Mouse (Mus musculus) neutrophil, adult 65 days (primary cell): ENCODE results near the gene Hsd11b2. TPM values are rescaled to one million over a fixed set of nuclear protein-coding genes. Genes with fewer than 3 reads are reported as not detected.

Source experiments
- total RNA-seq: library from RNA; stranded (reverse); gene quantifications from 2 replicates; pipeline ENCODE4 v1.2.4, GENCODE M21; 2023

Hsd11b2 gene
- not detected in 2 replicates for total RNA-seq

DNA sequence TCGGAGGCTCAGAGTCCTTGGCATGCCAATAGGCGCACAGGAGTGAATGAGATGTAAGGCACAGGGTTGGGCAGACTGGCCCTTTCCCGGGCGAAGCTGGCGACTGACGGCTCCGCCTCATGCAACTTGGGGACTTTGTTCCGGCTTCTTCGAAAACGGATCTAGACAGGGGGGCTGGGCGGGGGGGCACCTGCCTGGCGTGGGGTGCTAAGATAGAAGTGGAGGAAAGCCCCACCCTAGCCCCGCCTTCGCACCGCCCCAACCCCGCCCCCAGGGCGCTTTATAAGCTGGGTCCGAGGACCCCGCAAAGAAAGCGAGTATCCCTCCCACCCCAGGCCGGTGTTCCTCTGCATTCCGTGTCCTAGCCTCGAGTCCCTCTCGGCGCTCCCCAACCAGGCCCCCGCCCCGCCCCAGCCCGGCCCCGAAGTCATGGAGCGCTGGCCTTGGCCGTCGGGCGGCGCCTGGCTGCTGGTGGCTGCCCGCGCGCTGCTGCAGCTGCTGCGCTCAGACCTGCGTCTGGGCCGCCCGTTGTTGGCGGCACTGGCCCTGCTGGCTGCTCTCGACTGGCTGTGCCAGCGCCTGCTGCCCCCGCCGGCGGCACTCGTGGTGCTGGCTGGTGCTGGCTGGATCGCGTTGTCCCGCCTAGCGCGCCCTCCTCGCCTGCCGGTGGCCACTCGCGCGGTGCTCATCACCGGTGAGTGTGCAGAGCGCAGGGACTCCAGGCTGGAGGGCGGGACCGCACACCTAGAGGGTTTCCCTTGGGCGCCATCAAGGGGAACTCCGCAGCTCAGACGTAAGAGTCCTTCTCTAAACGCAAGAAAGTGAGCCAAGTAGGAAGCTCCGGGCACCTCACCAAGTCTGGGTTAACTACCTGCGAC is at the start of gene Hsd11b2:
Gene Hsd11b2, plus strand, starts transcription at position 320 of the 878 bp plus-strand sequence.

GRCm38 (mm10) chr8:105471314-105472015 is 47.1 kb upstream of the Hsd11b2 start, which contains the start of gene Tppp3:
Gene Tppp3 (minus strand): TSS chr8:105471526.

DNA sequence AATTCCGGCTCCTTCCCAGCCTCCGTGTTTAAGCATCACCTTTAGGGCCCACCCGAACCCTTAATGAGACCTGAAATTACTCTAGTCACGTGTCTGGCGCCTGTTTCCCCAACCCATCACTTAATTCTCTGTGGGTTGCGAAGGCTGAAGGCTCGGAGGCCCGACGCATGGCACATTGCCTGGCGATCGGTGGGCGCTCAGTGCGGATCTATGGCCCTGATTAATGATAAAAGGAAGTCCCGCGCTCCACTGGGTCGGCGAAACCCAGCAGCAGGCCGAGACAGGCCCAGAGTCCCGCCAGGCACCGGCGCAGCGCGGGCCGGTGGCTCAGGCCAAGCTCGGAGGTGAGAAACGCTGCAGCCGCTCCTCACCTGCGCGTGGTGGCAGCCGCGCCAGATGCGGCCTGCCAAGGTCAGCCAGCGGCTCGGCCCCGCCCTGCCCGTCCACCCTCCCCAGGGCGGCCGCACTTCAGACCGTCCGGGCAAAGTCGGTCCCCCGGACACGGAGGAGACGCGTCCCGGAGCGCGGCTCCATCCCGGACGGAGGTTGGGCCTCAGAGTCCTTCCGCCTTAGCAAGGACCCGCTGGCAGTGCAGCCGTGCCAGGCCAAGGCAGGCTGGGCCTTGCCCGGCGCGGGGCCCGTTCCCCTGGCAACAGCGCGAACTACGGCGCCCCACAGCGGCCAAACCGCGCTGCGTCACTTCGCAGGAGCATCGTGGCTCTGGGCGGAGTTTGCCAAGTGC is 21.9 kb upstream of the Hsd11b2 start, which contains the start of gene Zdhhc1:
Gene Zdhhc1, minus strand, starts transcription at position 464 of the 742 bp plus-strand sequence.

GRCm38 (mm10) chr8:105565952-105566702 is 47.6 kb downstream of the Hsd11b2 start, which contains the start of gene Atp6v0d1:
Gene Atp6v0d1 (minus strand): TSS chr8:105566047.

Other genes with a start within 250 kb of the Hsd11b2 start
- gene Hsf4, start 249.0 kb upstream of the Hsd11b2 start, total RNA-seq, result not detected in 2 replicates
- not detected in 2 replicates for gene Nol3, start 242.6 kb upstream of the Hsd11b2 start, total RNA-seq
- 0.63 and 0.95 TPM in 2 replicates for gene 4931428F04Rik, start 228.9 kb upstream of the Hsd11b2 start, total RNA-seq
- gene Exoc3l, start 222.7 kb upstream of the Hsd11b2 start, total RNA-seq, result 0.32 and 0.59 TPM in 2 replicates
- 40.5 and 43.1 TPM in 2 replicates for gene E2f4, start 221.1 kb upstream of the Hsd11b2 start, total RNA-seq
- gene Elmo3, start 213.2 kb upstream of the Hsd11b2 start, total RNA-seq, result 0.68 and 0.98 TPM in 2 replicates
- 6.1 and 7.4 TPM in 2 replicates for gene Lrrc29, start 192.5 kb upstream of the Hsd11b2 start, total RNA-seq
- gene Tmem208, start 192.4 kb upstream of the Hsd11b2 start, total RNA-seq, result 22.7 and 23.8 TPM in 2 replicates
- gene Fhod1, start 170.8 kb upstream of the Hsd11b2 start, total RNA-seq, result 64.1 and 65.5 TPM in 2 replicates
- 1.2 and 2.2 TPM in 2 replicates for gene Slc9a5, start 169.9 kb upstream of the Hsd11b2 start, total RNA-seq
- 0.73 and 1.3 TPM in 2 replicates for gene Plekhg4, start 145.5 kb upstream of the Hsd11b2 start, total RNA-seq
- gene Kctd19, start 105.3 kb upstream of the Hsd11b2 start, total RNA-seq, result 0.32 and 1.1 TPM in 2 replicates
- not detected in 2 replicates for gene Lrrc36, start 105.2 kb upstream of the Hsd11b2 start, total RNA-seq
- gene Tppp3, start 47.2 kb upstream of the Hsd11b2 start, total RNA-seq, result 14.4 and 17.1 TPM in 2 replicates
- 1.4 and 2.3 TPM in 2 replicates for gene Zdhhc1, start 21.9 kb upstream of the Hsd11b2 start, total RNA-seq
- gene Atp6v0d1, start 47.3 kb downstream of the Hsd11b2 start, total RNA-seq, result 171 and 179 TPM in 2 replicates
- gene Ripor1, start 86.5 kb downstream of the Hsd11b2 start, total RNA-seq, result 12.0 and 14.2 TPM in 2 replicates
- 81.4 and 116 TPM in 2 replicates for gene Ctcf, start 117.8 kb downstream of the Hsd11b2 start, total RNA-seq
- gene Agrp, start 118.6 kb downstream of the Hsd11b2 start, total RNA-seq, result 0.66 TPM in 1 of 2 replicates, not detected in the other
- 10.1 and 11.5 TPM in 2 replicates for gene Carmil2, start 167.5 kb downstream of the Hsd11b2 start, total RNA-seq
- gene Acd, start 182.3 kb downstream of the Hsd11b2 start, total RNA-seq, result 25.3 and 25.9 TPM in 2 replicates
- 4.4 and 5.0 TPM in 2 replicates for gene Pard6a, start 182.4 kb downstream of the Hsd11b2 start, total RNA-seq
- not detected in 2 replicates for gene 4933405L10Rik, start 188.9 kb downstream of the Hsd11b2 start, total RNA-seq
- 6.0 and 6.4 TPM in 2 replicates for gene Enkd1, start 189.5 kb downstream of the Hsd11b2 start, total RNA-seq
- gene Gfod2, start 239.9 kb downstream of the Hsd11b2 start, total RNA-seq, result 0.25 and 0.60 TPM in 2 replicates